Mouse (Mus musculus): Measurements from ENCODE around the gene Brf1.

Brf1 gene

GRCm38 (mm10) chr12:112938873-112939565, 61.5 kb downstream of the Brf1 start:
- peak; percentile 88 for DNase-seq

GRCm38 (mm10) chr12:112938366-112938765, 62.1 kb downstream of the Brf1 start:
- no peak for DNase-seq

- DNase-seq: no peak
These were observed 62.6 kb downstream of the Brf1 start for GRCm38 (mm10) chr12:112937906-112938305.

- no peak for DNase-seq
These were observed 67.9 kb downstream of the Brf1 start for GRCm38 (mm10) chr12:112932647-112933046.

GRCm38 (mm10) chr12:112929562-112930352, 70.7 kb downstream of the Brf1 start, which contains the start of gene Jag2:
TSS of gene Jag2 (minus strand) at chr12:112929776.
- DNase-seq: peak; percentile 62

GRCm38 (mm10) chr12:112928401-112929241, 71.9 kb downstream of the Brf1 start:
- DNase-seq: peak; percentile 45

GRCm38 (mm10) chr12:112927265-112927664, 73.2 kb downstream of the Brf1 start:
- DNase-seq: no peak

- no peak for DNase-seq
These were observed 74.6 kb downstream of the Brf1 start for GRCm38 (mm10) chr12:112925950-112926349.

GRCm38 (mm10) chr12:112922541-112922940, 78.0 kb downstream of the Brf1 start:
- DNase-seq: no peak

- no peak for DNase-seq
These were observed 79.0 kb downstream of the Brf1 start for GRCm38 (mm10) chr12:112921518-112921917.

- no peak for DNase-seq
These were observed 82.6 kb downstream of the Brf1 start for GRCm38 (mm10) chr12:112917906-112918305.

GRCm38 (mm10) chr12:112917486-112917885, 83.0 kb downstream of the Brf1 start:
- no peak for DNase-seq

GRCm38 (mm10) chr12:112916698-112917400, 83.7 kb downstream of the Brf1 start:
- DNase-seq: no peak

- DNase-seq: no peak
These were observed 84.9 kb downstream of the Brf1 start for GRCm38 (mm10) chr12:112915587-112915986.

- DNase-seq: no peak
These were observed 86.0 kb downstream of the Brf1 start for GRCm38 (mm10) chr12:112914527-112914926.

GRCm38 (mm10) chr12:112912951-112913745, 87.4 kb downstream of the Brf1 start:
- peak; percentile 57 for DNase-seq

GRCm38 (mm10) chr12:112911701-112912100, 88.8 kb downstream of the Brf1 start:
- no peak for DNase-seq

Data from cerebellum, adult 9-11 months (tissue).